Mouse (Mus musculus) bone marrow, adult 2 months (tissue): ENCODE measurements around the gene Adam17. TPM values are rescaled to one million over a fixed set of nuclear protein-coding genes. Genes with fewer than 3 reads are reported as not detected.

Experiments used
- H3K27ac ChIP-seq: fragments of 200-500 bp; 2 replicates; pipeline ENCODE4 v1.5.1; 2012; ENCODE audit warnings: low read depth, mild to moderate bottlenecking, control low read depth, inconsistent platforms, low read length; ENCODE audit not compliant: control insufficient read depth, poor library complexity, insufficient read depth
- H3K4me1 ChIP-seq: fragments of 200-500 bp; 2 replicates; pipeline ENCODE4 v1.6.1; 2011; ENCODE audit warnings: low read length; ENCODE audit not compliant: control insufficient read depth, insufficient read depth
- H3K4me3 ChIP-seq: fragments of 200-500 bp; replicated peaks from 2 replicates; pipeline ENCODE3; 2011; ENCODE audit warnings: mild to moderate bottlenecking, low read depth, low read length, control low read depth; ENCODE audit not compliant: control insufficient read depth
- CTCF ChIP-seq: fragments of 200-500 bp; IDR thresholded peaks from 2 replicates; pipeline ENCODE4 v1.5.1; 2011; ENCODE audit warnings: low read length, control low read depth; ENCODE audit not compliant: control insufficient read depth, insufficient read depth
- POLR2A ChIP-seq: fragments of 200-500 bp; IDR thresholded peaks from 2 replicates; pipeline ENCODE4 v1.6.1; 2011; ENCODE audit warnings: low read depth, mild to moderate bottlenecking, control low read depth, low read length, borderline replicate concordance; ENCODE audit not compliant: control insufficient read depth
- WGBS: fragments of 180-500 bp; shearing (Covaris S2); methylation state at CpG from one replicate; pipeline ENCODE4 v1.1.7; 2018; 5-methylcytosine and 5-hydroxymethylcytosine counted together
- polyA plus RNA-seq: library from polyadenylated mRNA; stranded (reverse); fragments of >200 nt; gene quantifications from 2 replicates; pipeline ENCODE4 v1.2.4, GENCODE M21; 2011; ENCODE audit warnings: low replicate concordance; ENCODE audit not compliant: missing spikeins, insufficient read depth, insufficient read length

Gene Adam17
- polyA plus RNA-seq, 1 experiment: 45.1 TPM

GRCm38 (mm10) chr12:21368376-21369086 is 4.9 kb downstream of the Adam17 start:
- WGBS: 87% methylated on average over 9 of the region's 9 CpGs
- no peak overlapping the region for H3K27ac ChIP-seq

GRCm38 (mm10) chr12:21364624-21365435 is 8.6 kb downstream of the Adam17 start:
- no peak overlapping the region for H3K27ac ChIP-seq
- TF ChIP-seq POLR2A (no peak), CTCF (no peak)
- 82% methylated on average over 10 of the region's 10 CpGs for WGBS

More at GRCm38 (mm10) chr12:21368376-21369086, 4.9 kb downstream of the Adam17 start:
- no peak for TF ChIP-seq POLR2A
- TF ChIP-seq CTCF: no peak
- H3K4me1 ChIP-seq: peaks cover 2% of the 10 kb centered on the region; the same call in 1 of the 2 replicates
- no peak overlapping the region for H3K4me3 ChIP-seq

DNA sequence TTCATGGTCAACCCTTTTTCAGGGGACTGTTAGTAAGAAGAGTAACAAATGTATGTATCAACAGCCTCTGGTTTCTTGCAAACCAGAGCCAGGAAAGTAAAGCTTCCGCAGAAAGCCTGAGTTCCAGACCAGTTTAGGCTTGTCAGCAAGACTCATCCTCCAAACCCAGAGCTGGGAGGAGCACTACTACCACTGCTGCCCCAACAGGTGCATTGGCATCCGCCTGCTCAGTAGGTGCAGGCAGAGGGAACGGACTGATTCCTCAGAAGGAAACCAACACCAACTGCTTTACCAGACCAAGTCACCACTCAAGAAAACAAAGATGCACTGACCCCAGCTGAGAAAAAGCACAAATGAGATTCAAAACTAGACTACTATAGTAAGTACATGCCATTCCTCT is 10.2 kb downstream of the Adam17 start:
- TF ChIP-seq POLR2A: no peak
- no peak for TF ChIP-seq CTCF
- Histone ChIP-seq H3K4me3 (no peak overlapping the region), H3K4me1 (no peaks in the 10 kb centered on the region), H3K27ac (no peak overlapping the region)
- 89% methylated on average over 3 of the region's 3 CpGs for WGBS

More at GRCm38 (mm10) chr12:21364624-21365435, 8.6 kb downstream of the Adam17 start:
- Histone ChIP-seq H3K4me3 (no peak overlapping the region), H3K4me1 (peaks cover 2% of the 10 kb centered on the region; the same call in 1 of the 2 replicates)

- no peak overlapping the region for H3K27ac ChIP-seq
- 66% methylated on average over 2 of the region's 2 CpGs for WGBS
- no peaks in the 10 kb centered on the region for H3K4me1 ChIP-seq
- TF ChIP-seq POLR2A (no peak), CTCF (no peak)
- H3K4me3 ChIP-seq: no peak overlapping the region
Measured at GRCm38 (mm10) chr12:21362686-21363085, 10.7 kb downstream of the Adam17 start.

DNA sequence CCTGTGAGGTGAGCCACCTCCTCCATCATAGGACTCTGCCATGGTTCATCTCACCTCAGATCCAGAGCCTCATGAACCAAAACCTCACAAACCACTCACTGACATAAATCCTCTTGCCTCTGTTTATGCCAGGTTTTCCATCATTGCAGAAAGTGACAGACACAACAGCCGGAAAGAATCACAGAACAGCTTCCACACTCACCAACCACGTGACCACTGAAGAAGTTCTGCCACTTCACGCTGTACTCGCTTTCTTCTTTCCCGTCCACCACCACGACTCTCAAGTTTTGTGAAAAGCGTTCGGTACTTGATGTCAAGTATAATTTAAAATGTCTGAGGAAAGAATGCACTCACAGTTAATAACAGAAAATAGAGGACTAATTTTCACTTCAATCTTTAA is 19.8 kb downstream of the Adam17 start:
- Histone ChIP-seq H3K4me1 (no peaks in the 10 kb centered on the region), H3K27ac (no peak overlapping the region), H3K4me3 (no peak overlapping the region)
- 87% methylated on average over 8 of the region's 8 CpGs for WGBS
- TF ChIP-seq POLR2A (no peak), CTCF (no peak)

GRCm38 (mm10) chr12:21350113-21350876 is 23.1 kb downstream of the Adam17 start:
- no peak overlapping the region for H3K4me3 ChIP-seq
- 91% methylated on average over 7 of the region's 7 CpGs for WGBS
- H3K27ac ChIP-seq: no peak overlapping the region
- H3K4me1 ChIP-seq: no peaks in the 10 kb centered on the region
- TF ChIP-seq CTCF: no peak
- no peak for TF ChIP-seq POLR2A

DNA sequence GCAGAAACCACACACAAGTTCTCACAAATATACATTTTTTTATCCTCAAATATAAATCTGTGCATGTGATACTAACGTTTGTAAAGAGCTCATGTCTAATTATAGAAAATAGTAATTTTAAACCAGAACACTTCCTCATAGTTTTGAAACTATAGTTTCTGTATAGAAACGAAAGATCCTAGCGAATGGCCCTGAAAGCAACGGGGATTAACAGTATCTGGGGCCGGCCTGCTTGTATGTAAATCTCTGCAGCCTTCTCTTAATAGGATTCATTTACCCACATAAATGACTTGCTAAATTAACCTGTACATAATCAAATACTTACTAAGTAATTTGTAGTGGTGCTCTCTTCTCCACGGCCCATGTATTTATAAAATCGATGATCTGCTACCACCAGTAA is 26.5 kb downstream of the Adam17 start:
- no peak for TF ChIP-seq POLR2A
- TF ChIP-seq CTCF: no peak
- 71% methylated on average over 7 of the region's 7 CpGs for WGBS
- Histone ChIP-seq H3K27ac (no peak overlapping the region), H3K4me1 (no peaks in the 10 kb centered on the region), H3K4me3 (no peak overlapping the region)

DNA sequence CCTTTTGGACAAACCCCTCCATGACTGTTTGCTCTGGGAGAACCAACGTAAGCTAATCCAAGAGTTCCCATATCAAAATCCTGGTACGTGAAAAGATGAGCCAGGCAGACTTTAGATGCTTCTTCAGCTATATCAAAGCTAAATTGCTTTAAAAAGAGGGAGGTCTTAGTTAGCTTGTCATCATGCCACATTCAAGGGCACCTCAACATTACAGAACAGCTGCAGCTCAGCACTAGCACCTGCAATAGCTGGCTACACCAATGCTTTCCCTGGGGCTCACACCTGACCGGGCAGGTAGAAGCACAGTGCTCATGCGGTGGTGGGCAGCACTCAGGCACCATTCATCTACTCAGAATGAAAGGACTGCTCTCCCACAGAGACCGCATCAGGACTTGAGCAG is 32.8 kb downstream of the Adam17 start:
- Histone ChIP-seq H3K4me1 (no peaks in the 10 kb centered on the region; the same call in 1 of the 2 replicates), H3K27ac (no peak overlapping the region), H3K4me3 (no peak overlapping the region)
- no peak for TF ChIP-seq CTCF
- TF ChIP-seq POLR2A: no peak
- WGBS: 84% methylated on average over 5 of the region's 5 CpGs
